Mouse (Mus musculus) c-Kit-negative CD71-positive TER-119-positive erythroid progenitor cells, embryonic 14.5 days (primary cell): ENCODE measurements around the gene Vmn1r138.
"Not testable (repeated sequence)": the region's sequence is repeated elsewhere in the genome, so short reads cannot be mapped to it uniquely, and the experiment has no call there.

Experiments used
- DNase-seq: peaks from one replicate; pipeline ENCODE4 v3.0.0-alpha.2; 2013; ENCODE audit warnings: low read depth, low spot score

Gene Vmn1r138

DNA sequence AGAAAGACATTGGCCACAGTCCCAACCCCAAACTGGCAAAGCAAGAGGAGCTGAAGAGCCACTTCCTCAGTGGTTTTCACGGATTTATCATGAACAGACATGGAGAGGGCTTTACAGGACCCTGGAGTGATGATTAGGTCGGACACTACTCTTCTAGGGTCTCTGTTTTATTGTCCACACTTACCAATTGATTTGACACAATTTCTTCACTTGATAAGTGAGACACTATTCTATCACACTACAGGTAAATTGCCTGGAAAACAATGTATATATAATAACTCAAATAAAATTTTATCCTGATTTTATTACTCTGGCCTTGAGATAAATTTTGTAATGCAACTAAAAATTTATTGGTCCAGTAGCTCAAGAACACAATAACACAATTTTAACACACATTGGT is at the start of gene Vmn1r138:
Vmn1r138 (minus strand) TSS at position 101 of the 400 bp plus-strand sequence.
- not testable (repeated sequence) for DNase-seq

DNA sequence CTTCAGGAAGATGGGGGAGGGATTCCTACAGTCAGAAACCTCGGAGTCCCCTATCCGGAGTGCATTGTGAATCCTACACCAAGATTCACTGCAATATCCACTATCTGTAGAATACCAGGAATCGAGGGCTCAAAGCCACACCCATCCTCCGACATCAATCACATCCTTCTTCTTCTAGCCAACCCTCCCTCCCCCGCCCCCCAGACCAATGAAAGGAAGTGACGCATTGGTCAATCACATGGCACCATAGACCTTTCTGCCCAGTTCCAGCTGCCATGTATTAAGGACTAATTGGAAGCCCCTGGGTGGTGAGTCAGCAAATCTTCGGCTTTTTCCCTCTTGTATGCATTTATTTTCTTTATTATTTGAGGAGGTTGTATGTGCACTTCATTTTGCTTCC is 40.1 kb upstream of the Vmn1r138 start, which contains the start of gene Vmn1r139:
Vmn1r139 (plus strand) TSS at position 301 of the 400 bp plus-strand sequence.
- DNase-seq, result not testable (repeated sequence)

DNA sequence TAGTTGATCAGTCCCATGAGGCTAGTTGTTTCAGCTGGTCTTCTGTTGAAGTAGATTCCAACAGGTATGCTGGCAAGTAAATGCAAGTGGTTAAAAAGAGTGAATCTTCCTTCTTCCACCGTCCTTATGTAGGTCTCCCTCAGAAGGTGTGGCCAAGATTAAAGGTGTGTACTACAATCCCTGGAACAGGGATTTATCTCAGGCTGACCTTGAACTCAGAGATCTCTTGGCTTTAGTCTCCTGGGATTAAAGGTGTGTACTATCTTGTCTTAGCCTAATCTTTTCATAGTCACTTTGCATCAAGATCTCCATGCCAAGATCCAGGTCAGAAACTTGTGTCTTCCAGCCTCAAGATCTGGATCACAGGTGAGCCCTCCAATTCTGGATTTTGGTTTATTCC is 27.5 kb upstream of the Vmn1r138 start, which contains the start of gene Gm6176:
Gm6176 (minus strand) TSS at position 101 of the 400 bp plus-strand sequence.
- not testable (repeated sequence) for DNase-seq

DNA sequence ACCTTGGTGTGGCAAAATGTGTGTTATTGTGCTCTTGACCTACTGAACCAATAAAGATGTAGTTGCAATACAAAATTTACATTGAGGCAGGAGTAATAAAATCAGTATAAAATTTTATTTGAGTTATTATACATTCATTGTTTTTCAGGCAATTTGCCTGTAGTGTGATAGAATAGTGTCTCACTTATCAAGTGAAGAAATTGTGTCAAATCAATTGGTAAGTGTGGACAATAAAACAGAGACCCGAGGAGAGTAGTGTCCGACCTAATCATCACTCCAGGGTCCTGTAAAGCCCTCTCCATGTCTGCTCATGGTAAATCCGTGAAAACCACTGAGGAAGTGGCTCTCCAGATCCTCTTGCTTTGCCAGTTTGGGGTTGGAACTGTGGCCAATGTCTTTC is 34.4 kb downstream of the Vmn1r138 start, which contains the start of gene Vmn1r137:
Vmn1r137 (plus strand) TSS at position 301 of the 400 bp plus-strand sequence.
- not testable (repeated sequence) for DNase-seq
